Mouse (Mus musculus) heart, postnatal 0 days (tissue): ENCODE results near the gene Arcn1.

Source experiments
- CTCF ChIP-seq: IDR thresholded peaks from 2 replicates; pipeline ENCODE4 v1.5.1; 2016; ENCODE audit warnings: antibody characterized with exemption, control low read depth, low read depth
- EP300 ChIP-seq: IDR thresholded peaks from 2 replicates; pipeline ENCODE4 v1.6.1; 2016; ENCODE audit warnings: antibody characterized with exemption, low read depth

DNA sequence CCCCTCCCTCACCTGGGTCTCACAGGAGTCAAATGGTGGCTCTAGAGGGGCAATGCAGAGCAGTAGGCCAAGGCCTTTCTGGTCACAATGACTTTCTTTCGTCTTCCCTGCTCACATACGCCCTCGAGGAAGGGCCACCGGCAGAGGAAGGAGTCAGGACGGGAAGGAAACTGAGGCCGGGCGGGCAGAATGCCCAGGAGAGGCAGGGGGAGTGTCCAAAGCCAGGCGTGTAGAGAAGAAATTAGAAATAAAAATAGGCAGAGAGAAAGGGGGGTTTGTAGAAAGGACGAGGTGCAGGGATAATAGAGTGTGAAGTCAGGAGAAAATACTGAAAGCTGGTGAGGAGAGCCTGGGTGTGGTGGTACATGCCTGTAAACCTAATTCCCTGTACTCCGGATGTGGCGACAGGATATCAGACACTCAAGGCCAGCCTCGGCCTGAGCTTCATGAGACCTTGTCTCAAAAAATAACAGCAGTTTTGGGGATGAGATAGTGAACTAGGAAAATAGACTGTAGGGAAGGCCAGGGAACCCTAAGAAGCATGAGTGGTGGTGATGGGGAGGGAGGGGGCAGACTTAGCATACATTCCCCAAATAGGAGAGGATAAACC is 34.6 kb downstream of the Arcn1 start:
- TF ChIP-seq CTCF (no peak), EP300 (no peak)
